Mouse (Mus musculus) hindbrain, embryonic 15.5 days (tissue): ENCODE results near the gene Vsx1. TPM values are rescaled to one million over a fixed set of nuclear protein-coding genes. Genes with fewer than 3 reads are reported as not detected.

Experiments
- ATAC-seq: fragments of 200-750 bp; cut with Nextera tagmentation; 2 replicates; pipeline ENCODE4 v1.8.0; 2017; ENCODE audit warnings: low read depth, moderate number of reproducible peaks, moderate TSS enrichment; ENCODE audit not compliant: low FRiP score
- H3K27ac ChIP-seq: fragments of 300-500 bp; sonication (generic); replicated peaks from 2 replicates; pipeline ENCODE4 v1.5.1; 2015; ENCODE audit warnings: mild to moderate bottlenecking, inconsistent platforms
- H3K27me3 ChIP-seq: fragments of 300-500 bp; sonication (generic); 2 replicates; pipeline ENCODE4 v1.6.1; 2015; ENCODE audit warnings: control low read depth, inconsistent platforms
- H3K36me3 ChIP-seq: fragments of 300-500 bp; sonication (generic); 2 replicates; pipeline ENCODE4 v1.6.1; 2015; ENCODE audit warnings: control low read depth, inconsistent platforms
- H3K4me1 ChIP-seq: fragments of 300-500 bp; sonication (generic); replicated peaks from 2 replicates; pipeline ENCODE4 v1.6.1; 2015; ENCODE audit warnings: control low read depth, inconsistent platforms
- H3K4me2 ChIP-seq: fragments of 300-500 bp; sonication (generic); 2 replicates; pipeline ENCODE4 v1.6.1; 2015; ENCODE audit warnings: moderate library complexity, mild to moderate bottlenecking, inconsistent platforms
- H3K4me3 ChIP-seq: fragments of 300-500 bp; sonication (generic); 2 replicates; pipeline ENCODE4 v1.5.1; 2015; ENCODE audit warnings: mild to moderate bottlenecking, inconsistent platforms
- H3K9ac ChIP-seq: fragments of 300-500 bp; sonication (generic); 2 replicates; pipeline ENCODE4 v1.6.1; 2015; ENCODE audit warnings: inconsistent platforms
- H3K9me3 ChIP-seq: fragments of 300-500 bp; sonication (generic); 2 replicates; pipeline ENCODE4 v1.6.1; 2016; ENCODE audit warnings: control low read depth, inconsistent platforms
- WGBS: fragments of 180-500 bp; shearing (Covaris S2); methylation state at CpG from one replicate; pipeline ENCODE4 v1.1.7; 2015; 5-methylcytosine and 5-hydroxymethylcytosine counted together
- polyA plus RNA-seq: library from polyadenylated mRNA; unstranded; fragments of >200 nt; fragmentation: Nextera tagmentation; extraction: Ambion mirVana; gene quantifications from 2 replicates; pipeline ENCODE4 v1.2.1, GENCODE M21; 2015

Gene Vsx1
- polyA plus RNA-seq, 1 experiment from 2014 or later: 0.13 TPM

- ATAC-seq: no peak
- no peak overlapping the region for H3K9ac ChIP-seq
Measured at GRCm38 (mm10) chr2:150678392-150678791, 10.8 kb downstream of the Vsx1 start.

GRCm38 (mm10) chr2:150675525-150675924, 13.6 kb downstream of the Vsx1 start:
- Histone ChIP-seq H3K4me1 (0 out of 2 replicates have a peak, but pooled peaks cover 8% of the 10 kb centered on the region), H3K9me3 (no peaks in the 10 kb centered on the region), H3K27ac (no peak overlapping the region), H3K9ac (no peak overlapping the region), H3K27me3 (peaks cover 9% of the 10 kb centered on the region; the same call in 1 of the 2 replicates), H3K36me3 (no peaks in the 10 kb centered on the region), H3K4me3 (no peak overlapping the region), H3K4me2 (no peak overlapping the region)
- WGBS: 21% methylated on average over 1 of the region's 1 CpGs
- ATAC-seq: no peak

More at GRCm38 (mm10) chr2:150678392-150678791, 10.8 kb downstream of the Vsx1 start:
- Histone ChIP-seq H3K27me3 (peaks cover 16% of the 10 kb centered on the region; the same call in 1 of the 2 replicates), H3K36me3 (no peaks in the 10 kb centered on the region), H3K4me1 (0 out of 2 replicates have a peak, but pooled peaks cover 8% of the 10 kb centered on the region), H3K27ac (no peak overlapping the region), H3K9me3 (no peaks in the 10 kb centered on the region), H3K4me3 (no peak overlapping the region), H3K4me2 (no peak overlapping the region)
- WGBS: 3% methylated on average over 3 of the region's 3 CpGs

GRCm38 (mm10) chr2:150674900-150675299, 14.3 kb downstream of the Vsx1 start:
- Histone ChIP-seq H3K36me3 (no peaks in the 10 kb centered on the region), H3K4me3 (no peak overlapping the region), H3K27me3 (peaks cover 9% of the 10 kb centered on the region; the same call in 1 of the 2 replicates), H3K9ac (no peak overlapping the region), H3K27ac (no peak overlapping the region), H3K4me1 (0 out of 2 replicates have a peak, but pooled peaks cover 8% of the 10 kb centered on the region), H3K9me3 (no peaks in the 10 kb centered on the region), H3K4me2 (no peak overlapping the region)
- ATAC-seq: peak; percentile 56
- WGBS: 2% methylated on average over 2 of the region's 2 CpGs

- WGBS: 91% methylated on average over 11 of the region's 11 CpGs
- ATAC-seq: no peak
Measured at GRCm38 (mm10) chr2:150673929-150674328, 15.2 kb downstream of the Vsx1 start.

GRCm38 (mm10) chr2:150671609-150672290, 17.4 kb downstream of the Vsx1 start:
- no peaks in the 10 kb centered on the region for H3K36me3 ChIP-seq
- no peaks in the 10 kb centered on the region for H3K9me3 ChIP-seq
- peaks cover 24% of the 10 kb centered on the region for H3K4me1 ChIP-seq
- 89% methylated on average over 8 of the region's 8 CpGs for WGBS
- no peak overlapping the region for H3K4me2 ChIP-seq
- H3K27ac ChIP-seq: no peak overlapping the region
- H3K9ac ChIP-seq: no peak overlapping the region
- peaks cover 6% of the 10 kb centered on the region; the same call in 1 of the 2 replicates for H3K27me3 ChIP-seq
- no peak for ATAC-seq
- no peak overlapping the region for H3K4me3 ChIP-seq

More at GRCm38 (mm10) chr2:150673929-150674328, 15.2 kb downstream of the Vsx1 start:
- H3K9me3 ChIP-seq: no peaks in the 10 kb centered on the region
- no peaks in the 10 kb centered on the region for H3K36me3 ChIP-seq
- H3K4me2 ChIP-seq: no peak overlapping the region
- H3K27me3 ChIP-seq: peaks cover 9% of the 10 kb centered on the region; the same call in 1 of the 2 replicates
- 0 out of 2 replicates have a peak, but pooled peaks cover 8% of the 10 kb centered on the region for H3K4me1 ChIP-seq
- H3K4me3 ChIP-seq: no peak overlapping the region
- H3K9ac ChIP-seq: no peak overlapping the region
- no peak overlapping the region for H3K27ac ChIP-seq

- no peak overlapping the region for H3K4me3 ChIP-seq
- 0 out of 2 replicates have a peak, but pooled peaks cover 4% of the 10 kb centered on the region for H3K27me3 ChIP-seq
- no peak for ATAC-seq
- H3K9ac ChIP-seq: no peak overlapping the region
- peaks cover 25% of the 10 kb centered on the region for H3K4me1 ChIP-seq
- no peaks in the 10 kb centered on the region for H3K9me3 ChIP-seq
- no peaks in the 10 kb centered on the region for H3K36me3 ChIP-seq
- H3K4me2 ChIP-seq: no peak overlapping the region
- no peak overlapping the region for H3K27ac ChIP-seq
- WGBS: 85% methylated on average over 1 of the region's 1 CpGs
Measured at GRCm38 (mm10) chr2:150670926-150671325, 18.2 kb downstream of the Vsx1 start.

GRCm38 (mm10) chr2:150669454-150670045, 19.6 kb downstream of the Vsx1 start:
- Histone ChIP-seq H3K9ac (no peak overlapping the region), H3K4me3 (no peak overlapping the region), H3K4me1 (peaks cover 20% of the 10 kb centered on the region), H3K9me3 (no peaks in the 10 kb centered on the region), H3K27ac (no peak overlapping the region), H3K27me3 (peaks cover 8% of the 10 kb centered on the region; the same call in 1 of the 2 replicates), H3K36me3 (no peaks in the 10 kb centered on the region), H3K4me2 (no peak overlapping the region)
- 68% methylated on average over 2 of the region's 2 CpGs for WGBS
- no peak for ATAC-seq

GRCm38 (mm10) chr2:150668956-150669355, 20.2 kb downstream of the Vsx1 start:
- Histone ChIP-seq H3K4me1 (peaks cover 17% of the 10 kb centered on the region), H3K4me3 (no peak overlapping the region), H3K9ac (no peak overlapping the region), H3K27ac (no peak overlapping the region), H3K36me3 (no peaks in the 10 kb centered on the region), H3K4me2 (peak overlapping the region; percentile 83; the same call in 1 of the 2 replicates), H3K27me3 (peaks cover 8% of the 10 kb centered on the region; the same call in 1 of the 2 replicates), H3K9me3 (no peaks in the 10 kb centered on the region)
- ATAC-seq: no peak
- 82% methylated on average over 5 of the region's 5 CpGs for WGBS

- WGBS: 2% methylated on average over 58 of the region's 61 CpGs
Measured at GRCm38 (mm10) chr2:150667820-150668766, 21.1 kb downstream of the Vsx1 start, which contains the start of gene Acss1. Gene Acss1, minus strand, starts transcription at chr2:150668500.

GRCm38 (mm10) chr2:150667065-150667819, 21.9 kb downstream of the Vsx1 start:
- no peaks in the 10 kb centered on the region for H3K36me3 ChIP-seq
- peaks cover 17% of the 10 kb centered on the region for H3K4me1 ChIP-seq

More at GRCm38 (mm10) chr2:150667820-150668766, 21.1 kb downstream of the Vsx1 start, which contains the start of gene Acss1:
- Histone ChIP-seq H3K27ac (peak within 1 kb of the TSS; percentile 69), H3K4me1 (peaks cover 17% of the 10 kb centered on the region), H3K9ac (peak within 1 kb of the TSS; percentile 59), H3K4me2 (peak within 1 kb of the TSS; percentile 83), H3K4me3 (peak within 1 kb of the TSS; percentile 55), H3K27me3 (peaks cover 8% of the 10 kb centered on the region; the same call in 1 of the 2 replicates), H3K9me3 (no peaks in the 10 kb centered on the region), H3K36me3 (no peaks in the 10 kb centered on the region)
- ATAC-seq: peak; percentile 63

GRCm38 (mm10) chr2:150666723-150667064, 22.5 kb downstream of the Vsx1 start:
- ATAC-seq: no peak
- Histone ChIP-seq H3K4me3 (peak overlapping the region; percentile 55), H3K4me1 (peaks cover 17% of the 10 kb centered on the region)

More at GRCm38 (mm10) chr2:150667065-150667819, 21.9 kb downstream of the Vsx1 start:
- peak; percentile 60 for ATAC-seq
- Histone ChIP-seq H3K4me3 (peak overlapping the region; percentile 55), H3K27ac (peak overlapping the region; percentile 69), H3K27me3 (peaks cover 8% of the 10 kb centered on the region; the same call in 1 of the 2 replicates), H3K9me3 (no peaks in the 10 kb centered on the region), H3K9ac (peak overlapping the region; percentile 59), H3K4me2 (peak overlapping the region; percentile 83)
- 2% methylated on average over 17 of the region's 17 CpGs for WGBS

More at GRCm38 (mm10) chr2:150666723-150667064, 22.5 kb downstream of the Vsx1 start:
- H3K36me3 ChIP-seq: no peaks in the 10 kb centered on the region
- H3K27me3 ChIP-seq: peaks cover 8% of the 10 kb centered on the region; the same call in 1 of the 2 replicates
- H3K9ac ChIP-seq: peak overlapping the region; percentile 59; the same call in 1 of the 2 replicates
- WGBS: 44% methylated on average over 7 of the region's 7 CpGs
- peak overlapping the region; percentile 69; the same call in 1 of the 2 replicates for H3K27ac ChIP-seq
- H3K4me2 ChIP-seq: peak overlapping the region; percentile 83
- no peaks in the 10 kb centered on the region for H3K9me3 ChIP-seq
